Mouse (Mus musculus) embryonic facial prominence, embryonic 11.5 days (tissue): ENCODE measurements at regions not wholly inside any gene's neighbourhood (a gene's known extent, or its start where the extent isn't known, plus 50 kb on each side); places are given as distances from the start of the nearest gene placed in this dataset.

Experiments used
- ATAC-seq: fragments of 200-750 bp; cut with Nextera tagmentation; replicated peaks from 2 replicates; pipeline ENCODE4 v1.8.0; 2017; ENCODE audit warnings: low read depth; ENCODE audit not compliant: insufficient number of reproducible peaks, low FRiP score, low TSS enrichment
- DNase-seq: peaks from one replicate; pipeline ENCODE4 v3.0.0-alpha.2; 2015; ENCODE audit warnings: low spot score
- H3K27ac ChIP-seq: fragments of 300-500 bp; sonication (generic); replicated peaks from 2 replicates; pipeline ENCODE4 v1.5.1; 2014; ENCODE audit warnings: mild to moderate bottlenecking, low read depth, low read length, control low read depth
- H3K27me3 ChIP-seq: fragments of 300-500 bp; sonication (generic); 2 replicates; pipeline ENCODE4 v1.6.1; 2014; ENCODE audit warnings: mild to moderate bottlenecking, low read length, moderate library complexity, mixed read lengths; ENCODE audit not compliant: control insufficient read depth, insufficient read depth
- H3K36me3 ChIP-seq: fragments of 300-500 bp; sonication (generic); replicated peaks from 2 replicates; pipeline ENCODE4 v1.6.1; 2014; ENCODE audit warnings: low read depth, mild to moderate bottlenecking, low read length, moderate library complexity, mixed read lengths; ENCODE audit not compliant: control insufficient read depth, insufficient read depth
- H3K4me1 ChIP-seq: fragments of 300-500 bp; sonication (generic); 2 replicates; pipeline ENCODE4 v1.6.1; 2014; ENCODE audit warnings: low read length, mixed read lengths; ENCODE audit not compliant: control insufficient read depth, insufficient read depth
- H3K4me2 ChIP-seq: fragments of 300-500 bp; sonication (generic); 2 replicates; pipeline ENCODE4 v1.6.1; 2014; ENCODE audit warnings: low read depth, mild to moderate bottlenecking, control low read depth, low read length, moderate library complexity
- H3K4me3 ChIP-seq: fragments of 300-500 bp; sonication (generic); 2 replicates; pipeline ENCODE4 v1.5.1; 2014; ENCODE audit warnings: low read depth, low read length, control low read depth
- H3K9ac ChIP-seq: fragments of 300-500 bp; sonication (generic); replicated peaks from 2 replicates; pipeline ENCODE4 v1.6.1; 2014; ENCODE audit warnings: mild to moderate bottlenecking, control low read depth, low read length
- H3K9me3 ChIP-seq: fragments of 300-500 bp; sonication (generic); replicated peaks from 2 replicates; pipeline ENCODE4 v1.6.1; 2016; ENCODE audit warnings: mild to moderate bottlenecking, low read length, inconsistent platforms, mixed read lengths; ENCODE audit not compliant: control insufficient read depth
- WGBS: fragments of 180-500 bp; shearing (Covaris S2); extraction: QIAGEN DNeasy Blood & Tissue Kit; methylation state at CpG from one replicate; pipeline ENCODE4 v1.1.7; 2014; 5-methylcytosine and 5-hydroxymethylcytosine counted together

DNA sequence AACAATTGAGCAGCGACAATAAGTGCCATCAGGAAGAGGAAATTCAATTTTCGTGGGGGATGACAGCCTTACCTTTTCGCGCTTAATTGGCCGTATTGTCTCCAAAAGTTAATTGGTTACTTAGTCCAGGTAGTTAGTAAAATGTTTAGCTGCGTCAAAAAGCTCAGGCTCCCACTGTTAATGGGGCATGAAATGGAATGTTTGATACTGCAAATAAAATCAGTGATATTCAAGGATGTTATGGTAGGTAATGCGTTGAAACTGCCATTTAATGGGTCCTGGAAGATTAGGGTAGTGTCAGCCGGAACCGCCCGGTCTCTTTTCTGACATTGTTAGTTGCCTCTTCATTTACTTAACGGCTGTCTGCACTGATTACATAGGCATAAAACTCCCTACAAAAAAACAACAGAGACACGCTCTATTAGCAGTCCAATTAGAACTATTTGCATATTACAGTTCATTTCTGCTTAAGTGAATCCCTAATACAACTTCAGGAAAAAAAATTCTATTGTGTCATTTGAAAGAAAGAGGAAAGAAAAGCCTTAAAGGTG, 161.0 kb downstream of the Gm10295 start:
- H3K9ac ChIP-seq = no peak overlapping the region
- 74% methylated on average over 12 of the region's 12 CpGs for WGBS
- no peaks in the 10 kb centered on the region for H3K4me1 ChIP-seq
- ATAC-seq (no peak), DNase-seq (no peak)
- H3K4me3 ChIP-seq = no peak overlapping the region
- no peaks in the 10 kb centered on the region for H3K9me3 ChIP-seq
- no peaks in the 10 kb centered on the region for H3K36me3 ChIP-seq
- H3K4me2 ChIP-seq = no peak overlapping the region
- H3K27me3 ChIP-seq = no peaks in the 10 kb centered on the region
- no peak overlapping the region for H3K27ac ChIP-seq

DNA sequence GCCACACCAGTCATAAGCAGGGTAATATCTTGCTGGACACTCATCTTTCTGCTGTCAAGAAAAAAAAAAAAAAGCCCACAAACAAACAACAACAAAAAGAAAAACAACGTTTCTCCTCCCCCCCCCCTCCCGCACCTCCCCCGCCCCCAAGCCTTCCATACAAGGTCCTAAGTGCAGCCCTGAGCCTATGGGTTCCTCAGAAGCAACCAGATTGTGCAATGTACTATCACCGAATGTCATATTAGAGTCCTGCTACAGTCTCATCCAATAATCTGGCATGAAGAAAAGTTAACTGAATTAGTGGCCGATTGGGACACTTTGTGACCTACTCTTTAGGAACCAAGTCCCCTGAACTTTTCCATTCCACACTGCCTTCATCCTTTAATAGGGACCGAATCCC, 161.5 kb downstream of the Gm10295 start:
- Histone ChIP-seq H3K27me3 (no peaks in the 10 kb centered on the region), H3K27ac (no peak overlapping the region), H3K9ac (no peak overlapping the region), H3K4me2 (no peak overlapping the region), H3K36me3 (no peaks in the 10 kb centered on the region), H3K9me3 (no peaks in the 10 kb centered on the region), H3K4me3 (no peak overlapping the region), H3K4me1 (no peaks in the 10 kb centered on the region)
- DNase-seq (no peak), ATAC-seq (no peak)
- 72% methylated on average over 6 of the region's 6 CpGs for WGBS

DNA sequence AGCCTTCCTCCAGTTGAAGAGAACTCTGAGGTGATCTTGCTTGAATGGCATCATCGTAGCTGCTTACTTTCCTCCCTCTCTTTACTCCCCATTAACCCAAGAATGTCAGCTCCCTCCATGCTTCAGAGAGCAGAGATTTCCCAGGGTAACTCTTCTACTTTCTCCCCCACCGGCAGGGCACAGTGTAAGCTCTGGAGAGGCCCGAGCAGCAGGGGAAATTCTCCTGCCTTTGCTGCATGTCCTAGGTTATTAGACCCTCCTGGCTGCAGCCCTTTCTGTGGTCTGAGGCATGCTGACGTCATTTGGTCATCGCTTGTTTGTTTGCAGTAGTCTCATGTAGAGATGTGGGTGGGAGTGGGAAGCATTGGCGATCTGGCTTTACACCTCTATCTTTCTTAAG, 163.2 kb downstream of the Gm10295 start:
- H3K9me3 ChIP-seq = no peaks in the 10 kb centered on the region
- H3K27me3 ChIP-seq = no peaks in the 10 kb centered on the region
- no peak overlapping the region for H3K9ac ChIP-seq
- no peak for ATAC-seq
- no peaks in the 10 kb centered on the region for H3K36me3 ChIP-seq
- H3K4me3 ChIP-seq = no peak overlapping the region
- 23% methylated on average over 6 of the region's 6 CpGs for WGBS
- no peak for DNase-seq
- H3K27ac ChIP-seq = no peak overlapping the region
- no peaks in the 10 kb centered on the region for H3K4me1 ChIP-seq
- H3K4me2 ChIP-seq = no peak overlapping the region

DNA sequence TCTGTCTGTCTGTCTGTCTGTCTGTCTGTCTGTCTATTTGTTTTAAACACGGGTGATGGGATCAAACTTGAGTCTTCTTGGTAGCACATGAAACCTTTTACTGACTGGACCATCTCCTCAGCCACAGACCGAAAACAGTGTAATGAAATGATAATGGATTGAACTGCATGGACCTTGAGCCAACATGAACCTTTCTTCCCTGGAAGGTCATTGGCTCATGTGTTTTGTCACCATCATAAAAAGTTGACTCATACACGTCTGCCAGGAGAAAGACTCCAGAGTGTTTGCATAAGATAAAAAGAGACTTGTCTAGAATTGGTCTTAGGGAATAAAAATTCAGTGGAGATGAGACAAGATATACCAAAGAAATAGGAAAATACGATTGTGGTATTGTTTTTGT, 176.4 kb downstream of the Gm10295 start:
- Histone ChIP-seq H3K9ac (no peak overlapping the region), H3K27ac (no peak overlapping the region), H3K4me2 (no peak overlapping the region), H3K27me3 (no peaks in the 10 kb centered on the region), H3K4me1 (no peaks in the 10 kb centered on the region), H3K9me3 (no peaks in the 10 kb centered on the region), H3K4me3 (no peak overlapping the region), H3K36me3 (no peaks in the 10 kb centered on the region)
- ATAC-seq (no peak), DNase-seq (no peak)
- 80% methylated on average over 4 of the region's 4 CpGs for WGBS

DNA sequence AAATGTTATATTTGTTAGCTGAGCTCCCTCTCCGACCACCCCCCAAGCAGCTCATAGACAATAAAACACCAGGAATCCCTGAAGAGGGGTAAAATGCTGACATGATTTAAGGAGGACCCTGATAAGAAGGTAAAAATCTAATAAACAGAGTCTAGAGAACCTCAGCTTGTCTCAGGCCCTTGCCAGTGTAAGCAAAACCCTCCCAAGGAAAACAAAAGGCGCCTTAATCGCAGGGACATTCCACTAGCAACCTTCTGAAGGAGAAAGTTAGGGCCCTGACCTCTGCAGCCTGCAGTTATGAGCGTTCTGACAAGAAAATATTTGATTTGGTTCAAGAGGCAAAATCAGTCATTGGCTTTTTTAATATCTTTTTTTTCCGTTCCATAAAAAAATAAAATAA, 212.2 kb downstream of the Gm10295 start:
- Histone ChIP-seq H3K9me3 (no peaks in the 10 kb centered on the region), H3K4me3 (no peak overlapping the region), H3K4me1 (no peaks in the 10 kb centered on the region), H3K9ac (no peak overlapping the region), H3K27ac (no peak overlapping the region), H3K4me2 (no peak overlapping the region), H3K36me3 (no peaks in the 10 kb centered on the region), H3K27me3 (no peaks in the 10 kb centered on the region)
- ATAC-seq (no peak), DNase-seq (no peak)
- WGBS = 48% methylated on average over 5 of the region's 5 CpGs

DNA sequence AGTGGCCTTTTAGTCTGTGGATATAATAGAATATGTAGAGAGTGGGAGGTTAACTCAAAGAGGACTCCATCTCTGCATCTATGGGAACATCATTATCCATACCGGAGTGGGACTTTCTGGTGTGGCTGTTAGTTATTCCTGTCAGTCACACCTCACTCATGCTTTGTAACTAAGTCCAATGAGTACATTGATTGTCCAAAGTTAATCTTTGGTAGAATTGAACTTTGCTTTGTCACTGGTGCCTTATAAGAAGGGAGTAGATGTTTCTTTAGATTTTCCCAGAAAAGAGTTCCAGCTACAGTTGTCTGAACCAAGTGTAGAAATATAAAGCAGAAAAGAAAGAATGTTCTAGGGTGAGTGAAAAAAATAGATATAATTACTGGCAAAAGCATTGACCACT, 221.3 kb downstream of the Gm10295 start:
- no peaks in the 10 kb centered on the region for H3K27me3 ChIP-seq
- 97% methylated on average over 1 of the region's 1 CpGs for WGBS
- H3K4me3 ChIP-seq = no peak overlapping the region
- H3K4me1 ChIP-seq = no peaks in the 10 kb centered on the region
- H3K9me3 ChIP-seq = no peaks in the 10 kb centered on the region
- no peak overlapping the region for H3K27ac ChIP-seq
- ATAC-seq (no peak), DNase-seq (no peak)
- no peak overlapping the region for H3K9ac ChIP-seq
- no peak overlapping the region for H3K4me2 ChIP-seq
- H3K36me3 ChIP-seq = no peaks in the 10 kb centered on the region

DNA sequence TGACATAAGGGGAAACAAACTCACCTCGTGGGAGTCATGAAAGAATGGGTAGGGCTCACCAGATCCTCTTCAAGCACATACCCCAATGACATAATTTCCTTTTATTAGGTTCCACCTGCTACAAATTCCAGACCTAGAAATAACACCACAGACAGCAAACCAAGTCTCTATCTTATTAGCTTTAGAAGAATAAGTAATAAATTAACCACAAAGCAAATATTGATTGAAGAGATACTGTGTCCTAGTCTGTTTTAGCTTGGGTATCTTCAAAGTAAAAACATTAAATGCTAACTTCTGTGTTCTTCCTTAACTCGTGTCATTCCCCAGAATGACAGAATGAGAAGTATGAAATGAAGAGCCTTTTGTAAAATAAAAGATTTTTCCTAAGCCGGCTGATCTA, 222.4 kb downstream of the Gm10295 start:
- Histone ChIP-seq H3K4me2 (no peak overlapping the region), H3K36me3 (no peaks in the 10 kb centered on the region), H3K4me1 (no peaks in the 10 kb centered on the region), H3K27ac (no peak overlapping the region), H3K4me3 (no peak overlapping the region), H3K9me3 (no peaks in the 10 kb centered on the region), H3K27me3 (no peaks in the 10 kb centered on the region), H3K9ac (no peak overlapping the region)
- 65% methylated on average over 3 of the region's 3 CpGs for WGBS
- no peak for ATAC-seq
- DNase-seq = no peak

DNA sequence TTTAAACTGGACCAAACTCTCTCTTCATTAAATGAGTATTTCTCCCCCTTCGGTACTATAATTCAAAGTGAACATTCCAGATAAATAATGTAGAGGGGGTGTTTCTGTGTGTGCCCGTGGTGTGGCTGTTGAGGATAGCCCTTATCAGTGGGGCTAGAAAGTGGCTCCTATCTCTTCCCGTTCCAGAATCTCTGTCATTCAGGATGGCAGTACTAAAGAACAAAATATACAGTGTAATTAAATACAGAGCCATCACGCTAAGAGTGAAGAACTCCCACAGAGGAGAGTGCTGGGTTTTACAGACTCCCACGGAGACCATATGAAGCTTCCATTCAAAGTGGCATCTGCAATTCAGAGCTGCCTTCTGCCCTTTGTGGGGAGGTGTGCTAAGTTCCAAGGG, 229.8 kb downstream of the Gm10295 start:
- DNase-seq = no peak
- Histone ChIP-seq H3K27me3 (no peaks in the 10 kb centered on the region), H3K9me3 (no peaks in the 10 kb centered on the region), H3K27ac (no peak overlapping the region), H3K36me3 (no peaks in the 10 kb centered on the region), H3K4me3 (no peak overlapping the region), H3K9ac (no peak overlapping the region), H3K4me1 (no peaks in the 10 kb centered on the region), H3K4me2 (no peak overlapping the region)
- 54% methylated on average over 5 of the region's 5 CpGs for WGBS
- no peak for ATAC-seq
